Mouse (Mus musculus) liver, postnatal 0 days (tissue): ENCODE measurements around the gene Oaz3. TPM values are rescaled to one million over a fixed set of nuclear protein-coding genes. Genes with fewer than 3 reads are reported as not detected.

ENCODE experiments used
- ATAC-seq: fragments of 200-750 bp; cut with Nextera tagmentation; 2 replicates; pipeline ENCODE4 v1.8.0; 2017; ENCODE audit warnings: mild to moderate bottlenecking, moderate library complexity
- DNase-seq: peaks from one replicate; pipeline ENCODE4 v3.0.0-alpha.2; 2016
- H3K27ac ChIP-seq: fragments of 300-500 bp; sonication (generic); 2 replicates; pipeline ENCODE4 v1.5.1; 2014; ENCODE audit warnings: antibody characterized with exemption, moderate library complexity, mild to moderate bottlenecking, low read depth
- H3K27me3 ChIP-seq: fragments of 300-500 bp; sonication (generic); 2 replicates; pipeline ENCODE4 v1.6.1; 2014; ENCODE audit warnings: low read length, control low read depth, mixed read lengths; ENCODE audit not compliant: insufficient read depth
- H3K36me3 ChIP-seq: fragments of 300-500 bp; sonication (generic); replicated peaks from 2 replicates; pipeline ENCODE4 v1.6.1; 2014; ENCODE audit warnings: mild to moderate bottlenecking, control low read depth, low read length, moderate library complexity, mixed read lengths; ENCODE audit not compliant: insufficient read depth
- H3K4me1 ChIP-seq: fragments of 300-500 bp; sonication (generic); 2 replicates; pipeline ENCODE4 v1.6.1; 2014; ENCODE audit warnings: antibody characterized with exemption, mild to moderate bottlenecking, control low read depth; ENCODE audit not compliant: insufficient read depth
- H3K4me2 ChIP-seq: fragments of 300-500 bp; sonication (generic); 2 replicates; pipeline ENCODE4 v1.6.1; 2014; ENCODE audit warnings: low read depth, mild to moderate bottlenecking, low read length, moderate library complexity, mixed read lengths
- H3K4me3 ChIP-seq: fragments of 300-500 bp; sonication (generic); 2 replicates; pipeline ENCODE4 v1.5.1; 2014; ENCODE audit warnings: low read depth, low read length
- H3K9ac ChIP-seq: fragments of 300-500 bp; sonication (generic); replicated peaks from 2 replicates; pipeline ENCODE4 v1.6.1; 2014; ENCODE audit warnings: mild to moderate bottlenecking, moderate library complexity
- H3K9me3 ChIP-seq: fragments of 300-500 bp; sonication (generic); 2 replicates; pipeline ENCODE4 v1.6.1; 2016; ENCODE audit warnings: mild to moderate bottlenecking, control low read depth, low read length, mixed read lengths
- CTCF ChIP-seq: sonication (generic); IDR thresholded peaks from 2 replicates; pipeline ENCODE4 v1.5.1; 2016; ENCODE audit warnings: antibody characterized with exemption, low read depth
- EP300 ChIP-seq: IDR thresholded peaks from 2 replicates; pipeline ENCODE4 v1.6.1; 2016; ENCODE audit warnings: antibody characterized with exemption, low read depth, mild to moderate bottlenecking
- WGBS: fragments of 180-500 bp; shearing (Covaris S2); extraction: QIAGEN DNeasy Blood & Tissue Kit; methylation state at CpG from one replicate; pipeline ENCODE4 v1.1.7; 2014; ENCODE audit not compliant: insufficient replicate concordance; 5-methylcytosine and 5-hydroxymethylcytosine counted together
- polyA plus RNA-seq: library from polyadenylated mRNA; unstranded; fragments of >200 nt; fragmentation: Nextera tagmentation; extraction: Ambion mirVana; gene quantifications from 2 replicates; pipeline ENCODE4 v1.2.1, GENCODE M21; 2015

Oaz3 gene
- polyA plus RNA-seq, 1 experiment from 2014 or later = 0.38 TPM

GRCm38 (mm10) chr3:94436420-94436819 is 7.3 kb downstream of the Oaz3 start:
- peaks cover 3% of the 10 kb centered on the region; the same call in 1 of the 2 replicates for H3K4me1 ChIP-seq
- no peak overlapping the region for H3K4me3 ChIP-seq
- no peak overlapping the region for H3K4me2 ChIP-seq
- WGBS = 80% methylated on average over 9 of the region's 9 CpGs
- H3K9ac ChIP-seq = no peak overlapping the region
- no peaks in the 10 kb centered on the region for H3K27me3 ChIP-seq
- no peaks in the 10 kb centered on the region for H3K36me3 ChIP-seq
- no peaks in the 10 kb centered on the region for H3K9me3 ChIP-seq
- TF ChIP-seq EP300 (no peak), CTCF (no peak)
- no peak for DNase-seq
- no peak for ATAC-seq
- no peak overlapping the region for H3K27ac ChIP-seq

- Histone ChIP-seq H3K36me3 (no peaks in the 10 kb centered on the region), H3K4me1 (peaks cover 3% of the 10 kb centered on the region; the same call in 1 of the 2 replicates), H3K27me3 (no peaks in the 10 kb centered on the region), H3K9ac (no peak overlapping the region), H3K4me3 (no peak overlapping the region), H3K27ac (peak overlapping the region; percentile 11; the same call in 1 of the 2 replicates), H3K9me3 (no peaks in the 10 kb centered on the region), H3K4me2 (no peak overlapping the region)
- peak; percentile 62; the same call in 1 of the 2 replicates for ATAC-seq
- no peak for TF ChIP-seq CTCF
- no peak for TF ChIP-seq EP300
- 54% methylated on average over 2 of the region's 2 CpGs for WGBS
- no peak for DNase-seq
Measured at GRCm38 (mm10) chr3:94434305-94434704, 9.4 kb downstream of the Oaz3 start.

GRCm38 (mm10) chr3:94430980-94431379 is 12.7 kb downstream of the Oaz3 start:
- no peak overlapping the region for H3K9ac ChIP-seq
- H3K4me2 ChIP-seq = no peak overlapping the region
- no peak overlapping the region for H3K27ac ChIP-seq
- DNase-seq = no peak
- H3K4me3 ChIP-seq = no peak overlapping the region
- H3K36me3 ChIP-seq = no peaks in the 10 kb centered on the region
- ATAC-seq = no peak
- H3K27me3 ChIP-seq = no peaks in the 10 kb centered on the region
- H3K9me3 ChIP-seq = no peaks in the 10 kb centered on the region
- TF ChIP-seq CTCF (no peak), EP300 (no peak)
- peaks cover 3% of the 10 kb centered on the region; the same call in 1 of the 2 replicates for H3K4me1 ChIP-seq
- 22% methylated on average over 2 of the region's 2 CpGs for WGBS

GRCm38 (mm10) chr3:94413031-94413679 is 30.6 kb downstream of the Oaz3 start, which contains the start of gene Tdrkh:
Tdrkh (plus strand) TSS chr3:94413273.
- no peaks in the 10 kb centered on the region for H3K27me3 ChIP-seq
- 8% methylated on average over 52 of the region's 52 CpGs for WGBS
- H3K4me3 ChIP-seq = peak within 1 kb of the TSS; percentile 53
- DNase-seq (peak; percentile 91), ATAC-seq (peak; percentile 100)
- peak within 1 kb of the TSS; percentile 86 for H3K4me2 ChIP-seq
- peaks cover 12% of the 10 kb centered on the region for H3K4me1 ChIP-seq
- no peaks in the 10 kb centered on the region for H3K9me3 ChIP-seq
- no peaks in the 10 kb centered on the region for H3K36me3 ChIP-seq
- peak within 1 kb of the TSS; percentile 35; the same call in 1 of the 2 replicates for H3K9ac ChIP-seq
- TF ChIP-seq CTCF = peak; percentile 24; the same call in 1 of the 2 replicates
- TF ChIP-seq EP300 = no peak
- 0 out of 2 replicates have a peak within 1 kb of the TSS, but pooled peaks have one; percentile 11 for H3K27ac ChIP-seq

- peak overlapping the region; percentile 35; the same call in 1 of the 2 replicates for H3K9ac ChIP-seq
- H3K4me3 ChIP-seq = peak overlapping the region; percentile 53
- no peak for DNase-seq
- ATAC-seq = peak; percentile 43
- H3K27me3 ChIP-seq = no peaks in the 10 kb centered on the region
- H3K4me1 ChIP-seq = peaks cover 12% of the 10 kb centered on the region
- peak overlapping the region; percentile 86 for H3K4me2 ChIP-seq
- WGBS = 9% methylated on average over 25 of the region's 25 CpGs
- no peaks in the 10 kb centered on the region for H3K9me3 ChIP-seq
- H3K27ac ChIP-seq = 0 out of 2 replicates have a peak overlapping the region, but pooled peaks have one; percentile 11
- TF ChIP-seq EP300 (no peak), CTCF (no peak)
- H3K36me3 ChIP-seq = no peaks in the 10 kb centered on the region
Measured at GRCm38 (mm10) chr3:94412530-94412929, 31.2 kb downstream of the Oaz3 start.

- ATAC-seq (no peak), DNase-seq (no peak)
- Histone ChIP-seq H3K27ac (no peak overlapping the region), H3K36me3 (no peaks in the 10 kb centered on the region), H3K4me3 (no peak overlapping the region), H3K9me3 (no peaks in the 10 kb centered on the region), H3K9ac (no peak overlapping the region), H3K27me3 (peaks cover 11% of the 10 kb centered on the region; the same call in 1 of the 2 replicates), H3K4me2 (no peak overlapping the region), H3K4me1 (no peaks in the 10 kb centered on the region)
- 61% methylated on average over 4 of the region's 4 CpGs for WGBS
- TF ChIP-seq EP300 = no peak
- no peak for TF ChIP-seq CTCF
Measured at GRCm38 (mm10) chr3:94405561-94405960, 38.2 kb downstream of the Oaz3 start.
